Mouse (Mus musculus): ENCODE results near the gene Actn4. TPM values are rescaled to one million over a fixed set of nuclear protein-coding genes. Genes with fewer than 3 reads are reported as not detected.

Actn4 gene
- 314 and 324 TPM in 2 replicates for polyA plus RNA-seq (2012; rRNA removed)

DNA sequence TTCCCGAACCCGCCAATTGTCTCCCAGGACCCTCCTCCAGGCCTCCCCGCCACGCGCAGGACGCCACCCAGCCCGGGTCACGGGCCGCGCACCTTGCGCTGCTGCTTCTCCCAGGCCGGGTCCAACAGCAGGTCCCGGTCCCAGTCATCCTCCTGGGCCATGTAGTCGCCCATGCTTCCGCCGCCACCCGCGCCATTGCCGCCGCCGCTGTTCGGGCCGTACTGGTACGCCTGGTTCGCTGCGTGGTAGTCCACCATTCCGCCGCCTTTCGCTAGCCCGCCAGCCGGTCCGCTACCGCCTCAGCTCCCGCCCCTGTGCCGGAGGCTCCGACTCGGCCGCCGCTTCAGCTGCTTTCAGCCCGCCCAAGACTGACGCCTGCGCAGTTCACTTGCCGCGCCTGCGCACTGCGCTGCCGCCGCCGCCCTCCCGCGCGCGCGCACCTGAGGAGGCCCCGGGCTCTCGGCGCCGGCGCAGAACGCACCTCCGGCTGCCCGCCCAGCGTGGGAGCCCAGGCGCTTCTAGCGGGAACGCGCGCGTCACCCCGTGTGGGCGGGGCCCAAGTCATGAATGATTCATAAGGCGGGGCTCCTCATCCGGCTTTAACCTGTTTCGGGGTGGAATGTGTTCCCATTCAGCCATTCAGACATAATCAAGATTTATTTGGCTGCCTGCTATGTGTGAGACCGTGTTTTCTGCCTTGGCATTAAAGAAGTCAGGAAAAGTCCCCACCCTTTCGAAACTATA lies at the start of gene Actn4:
Actn4 (minus strand) TSS at position 414 of the 744 bp plus-strand sequence.
- DNase-seq = peak; percentile 97
- Histone ChIP-seq H3K4me1 (ENCODE audit: control insufficient read depth, insufficient read depth, low read length) (peaks cover 22% of the 10 kb centered on the region), H3K4me3 (replicated peaks; ENCODE audit: extremely low read depth, low read depth, low read length) (peak within 1 kb of the TSS; percentile 92)
- WGBS = under 1% methylated on average over 76 of the region's 76 CpGs
- TF ChIP-seq POLR2A (IDR thresholded peaks at IDR 0.05; ENCODE audit: borderline replicate concordance, extremely low read depth, low read depth, low read length) (peak; percentile 98), CTCF (IDR thresholded peaks at IDR 0.05; ENCODE audit: insufficient read depth, low read length) (no peak)

GRCm38 (mm10) chr7:29008714-29009113 lies 46.6 kb upstream of the Actn4 start:
- TF ChIP-seq CTCF (IDR thresholded peaks at IDR 0.05; ENCODE audit: insufficient read depth, low read length) (no peak), POLR2A (IDR thresholded peaks at IDR 0.05; ENCODE audit: borderline replicate concordance, extremely low read depth, low read depth, low read length) (no peak)
- no peak for DNase-seq
- H3K4me1 ChIP-seq (ENCODE audit: control insufficient read depth, insufficient read depth, low read length) = no peaks in the 10 kb centered on the region
- no peak overlapping the region for H3K4me3 ChIP-seq (replicated peaks; ENCODE audit: extremely low read depth, low read depth, low read length)
- 57% methylated on average over 9 of the region's 9 CpGs for WGBS

DNA sequence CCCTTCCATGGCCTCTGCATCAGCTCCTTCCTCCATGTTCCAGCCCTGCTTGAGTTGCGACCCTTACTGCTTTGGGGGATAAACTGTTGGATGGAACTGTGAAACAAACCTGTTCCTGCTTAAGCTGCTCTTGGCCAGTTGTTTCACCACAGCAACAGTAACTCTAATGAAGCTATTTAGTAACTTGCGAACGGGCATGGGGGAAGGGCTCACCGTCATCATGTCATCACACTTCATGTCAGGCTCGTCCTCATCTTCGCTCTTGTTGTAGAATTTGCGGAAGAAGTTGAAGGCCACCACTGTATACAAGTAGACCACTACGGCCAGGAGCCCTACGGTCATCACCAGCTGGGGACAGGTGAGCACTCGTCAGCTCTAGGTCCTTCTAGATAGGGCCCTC lies 46.0 kb upstream of the Actn4 start:
- H3K4me3 ChIP-seq (replicated peaks; ENCODE audit: extremely low read depth, low read depth, low read length) = no peak overlapping the region
- WGBS = 91% methylated on average over 10 of the region's 10 CpGs

GRCm38 (mm10) chr7:29007224-29008101 lies 45.3 kb upstream of the Actn4 start:
- H3K4me3 ChIP-seq (replicated peaks; ENCODE audit: extremely low read depth, low read depth, low read length) = no peak overlapping the region
- 60% methylated on average over 9 of the region's 9 CpGs for WGBS
- TF ChIP-seq CTCF (IDR thresholded peaks at IDR 0.05; ENCODE audit: insufficient read depth, low read length) = no peak
- TF ChIP-seq POLR2A (IDR thresholded peaks at IDR 0.05; ENCODE audit: borderline replicate concordance, extremely low read depth, low read depth, low read length) = no peak
- no peak for DNase-seq
- no peaks in the 10 kb centered on the region for H3K4me1 ChIP-seq (ENCODE audit: control insufficient read depth, insufficient read depth, low read length)

More for the DNA sequence above, 46.0 kb upstream of the Actn4 start:
- no peak for TF ChIP-seq CTCF (IDR thresholded peaks at IDR 0.05; ENCODE audit: insufficient read depth, low read length)
- TF ChIP-seq POLR2A (IDR thresholded peaks at IDR 0.05; ENCODE audit: borderline replicate concordance, extremely low read depth, low read depth, low read length) = no peak
- H3K4me1 ChIP-seq (ENCODE audit: control insufficient read depth, insufficient read depth, low read length) = no peaks in the 10 kb centered on the region
- no peak for DNase-seq

GRCm38 (mm10) chr7:29000651-29001605 lies 38.8 kb upstream of the Actn4 start:
- Histone ChIP-seq H3K4me1 (ENCODE audit: control insufficient read depth, insufficient read depth, low read length) (peaks cover 8% of the 10 kb centered on the region), H3K4me3 (replicated peaks; ENCODE audit: extremely low read depth, low read depth, low read length) (peak overlapping the region; percentile 43)
- no peak for TF ChIP-seq CTCF (IDR thresholded peaks at IDR 0.05; ENCODE audit: insufficient read depth, low read length)
- TF ChIP-seq POLR2A (IDR thresholded peaks at IDR 0.05; ENCODE audit: borderline replicate concordance, extremely low read depth, low read depth, low read length) = no peak
- WGBS = 7% methylated on average over 43 of the region's 43 CpGs
- DNase-seq = peak; percentile 58

- Histone ChIP-seq H3K4me3 (replicated peaks; ENCODE audit: extremely low read depth, low read depth, low read length) (no peak overlapping the region), H3K4me1 (ENCODE audit: control insufficient read depth, insufficient read depth, low read length) (no peaks in the 10 kb centered on the region)
- no peak for DNase-seq
- TF ChIP-seq POLR2A (IDR thresholded peaks at IDR 0.05; ENCODE audit: borderline replicate concordance, extremely low read depth, low read depth, low read length) (no peak), CTCF (IDR thresholded peaks at IDR 0.05; ENCODE audit: insufficient read depth, low read length) (no peak)
- 85% methylated on average over 3 of the region's 3 CpGs for WGBS
Observed at GRCm38 (mm10) chr7:28993402-28993801, 31.3 kb upstream of the Actn4 start.

GRCm38 (mm10) chr7:28992997-28993396 lies 30.9 kb upstream of the Actn4 start:
- no peak overlapping the region for H3K4me3 ChIP-seq (replicated peaks; ENCODE audit: extremely low read depth, low read depth, low read length)
- no peak for DNase-seq
- H3K4me1 ChIP-seq (ENCODE audit: control insufficient read depth, insufficient read depth, low read length) = no peaks in the 10 kb centered on the region
- no peak for TF ChIP-seq CTCF (IDR thresholded peaks at IDR 0.05; ENCODE audit: insufficient read depth, low read length)
- no peak for TF ChIP-seq POLR2A (IDR thresholded peaks at IDR 0.05; ENCODE audit: borderline replicate concordance, extremely low read depth, low read depth, low read length)
- 83% methylated on average over 3 of the region's 3 CpGs for WGBS

DNA sequence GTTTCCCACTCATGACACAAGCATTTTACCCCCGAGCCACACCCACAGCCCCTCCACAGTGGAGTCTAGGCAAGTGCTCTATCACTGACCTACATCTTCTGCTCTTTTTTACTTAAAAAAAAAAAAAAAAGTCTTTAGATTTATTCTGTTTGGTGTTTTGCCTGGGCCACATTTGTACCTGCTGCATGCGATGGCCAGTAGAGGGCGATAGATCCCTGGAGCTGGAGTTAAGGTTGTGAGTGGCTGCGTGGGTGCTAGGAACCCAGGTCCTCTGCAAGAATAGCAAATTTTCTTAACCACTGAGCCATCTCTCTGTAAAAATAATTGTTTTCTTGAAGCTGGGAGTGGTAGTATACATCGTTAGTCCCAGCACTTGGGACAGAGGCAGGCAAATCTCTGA lies 29.5 kb upstream of the Actn4 start:
- no peak for DNase-seq
- Histone ChIP-seq H3K4me3 (replicated peaks; ENCODE audit: extremely low read depth, low read depth, low read length) (no peak overlapping the region), H3K4me1 (ENCODE audit: control insufficient read depth, insufficient read depth, low read length) (no peaks in the 10 kb centered on the region)
- 70% methylated on average over 5 of the region's 5 CpGs for WGBS
- peak; percentile 44; the same call in 1 of the 2 replicates for TF ChIP-seq CTCF (IDR thresholded peaks at IDR 0.05; ENCODE audit: insufficient read depth, low read length)
- no peak for TF ChIP-seq POLR2A (IDR thresholded peaks at IDR 0.05; ENCODE audit: borderline replicate concordance, extremely low read depth, low read depth, low read length)
